Mouse (Mus musculus): ENCODE results near the gene Bsnd. TPM values are rescaled to one million over a fixed set of nuclear protein-coding genes. Genes with fewer than 3 reads are reported as not detected.

Bsnd gene
- total RNA-seq, 4 experiments from 2014 or later: 0.45 TPM; not detected in 3

DNA sequence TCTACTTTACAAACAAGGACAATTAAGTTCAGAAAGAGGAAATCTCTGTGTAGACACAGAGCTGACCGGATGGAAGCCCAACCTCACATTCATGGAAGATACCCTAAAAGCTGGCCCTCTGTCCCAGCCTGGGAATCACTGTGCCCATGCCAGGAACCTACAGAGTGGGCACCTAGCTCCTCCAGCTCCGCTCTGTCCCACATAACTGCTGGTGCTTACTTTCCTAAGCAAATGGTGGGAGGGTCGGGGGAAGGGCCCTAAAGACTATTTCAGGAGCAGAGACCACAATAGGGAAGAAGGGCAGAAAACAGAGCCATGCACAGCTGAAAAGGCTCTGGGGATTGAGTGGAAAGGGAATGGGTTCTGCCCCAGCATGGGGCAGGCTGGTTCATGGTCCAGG lies 11.5 kb downstream of the Bsnd start:
- DNase-seq: no peak

- DNase-seq: no peak
Observed at GRCm38 (mm10) chr4:106474241-106474640, 17.8 kb downstream of the Bsnd start.

- DNase-seq: peak; percentile 37
Observed at GRCm38 (mm10) chr4:106472335-106472734, 19.7 kb downstream of the Bsnd start.

DNA sequence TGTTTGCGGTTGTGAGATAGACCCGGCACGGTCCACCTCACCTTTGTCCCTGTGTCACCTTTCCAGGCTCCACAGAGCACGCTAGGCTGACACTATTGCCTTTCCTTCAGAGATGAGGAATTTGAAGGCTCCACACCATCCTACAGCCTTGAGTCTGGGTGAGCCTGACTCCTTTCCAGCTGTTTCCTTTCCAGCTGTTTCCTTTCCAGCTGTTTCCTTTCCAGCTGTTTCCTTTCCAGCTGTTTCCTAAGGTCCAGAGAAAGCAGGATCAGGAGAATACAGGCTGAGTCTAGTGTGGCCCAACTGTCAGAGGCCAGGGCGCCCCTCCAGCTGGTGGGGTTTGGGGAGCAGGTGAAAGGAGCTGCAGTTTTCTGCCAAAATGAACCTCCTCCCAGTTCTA lies 21.2 kb downstream of the Bsnd start:
- no peak for DNase-seq

GRCm38 (mm10) chr4:106467420-106468110 lies 24.5 kb downstream of the Bsnd start:
- DNase-seq: no peak

GRCm38 (mm10) chr4:106463174-106463801 lies 28.8 kb downstream of the Bsnd start:
- DNase-seq: no peak

DNA sequence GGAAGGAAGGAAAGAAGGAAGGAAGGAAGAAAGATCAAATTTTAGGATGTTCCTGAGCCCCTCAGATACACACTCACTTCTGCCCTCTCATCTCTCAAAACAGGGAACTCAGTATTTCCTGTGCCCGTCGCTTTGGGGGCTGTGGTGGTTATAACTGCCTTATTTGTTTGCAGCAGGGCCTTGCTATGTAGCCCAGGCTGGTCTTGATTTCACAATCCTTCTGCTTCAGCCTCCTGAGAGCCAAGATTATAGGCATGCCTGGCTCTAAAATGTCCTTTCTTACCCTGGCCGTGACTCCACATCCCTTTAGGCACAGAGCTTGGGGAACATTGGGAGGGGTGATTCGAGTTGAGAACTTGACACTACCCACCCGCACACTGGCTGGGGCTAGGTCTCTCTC lies 29.6 kb downstream of the Bsnd start:
- no peak for DNase-seq

GRCm38 (mm10) chr4:106462016-106462415 lies 30.1 kb downstream of the Bsnd start:
- DNase-seq: no peak

DNA sequence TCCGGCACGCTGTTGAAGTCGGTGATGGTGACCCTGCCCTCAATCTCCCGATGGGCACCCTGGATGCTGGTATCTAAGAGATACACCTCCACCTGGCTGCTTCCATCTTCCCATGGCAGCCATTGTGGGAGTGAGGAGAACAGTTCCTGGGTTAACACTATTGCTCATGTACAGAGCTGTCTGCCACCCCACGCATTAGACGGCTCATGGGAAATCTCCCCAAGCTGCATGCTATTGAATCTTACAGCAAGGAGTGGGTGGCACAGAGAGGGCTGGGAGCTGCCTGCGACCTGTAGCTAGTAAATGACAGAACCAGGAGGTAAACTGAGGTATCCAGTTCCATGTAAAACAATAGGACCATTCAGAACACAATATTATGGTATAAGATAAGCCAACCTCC lies 37.5 kb downstream of the Bsnd start:
- no peak for DNase-seq

DNA sequence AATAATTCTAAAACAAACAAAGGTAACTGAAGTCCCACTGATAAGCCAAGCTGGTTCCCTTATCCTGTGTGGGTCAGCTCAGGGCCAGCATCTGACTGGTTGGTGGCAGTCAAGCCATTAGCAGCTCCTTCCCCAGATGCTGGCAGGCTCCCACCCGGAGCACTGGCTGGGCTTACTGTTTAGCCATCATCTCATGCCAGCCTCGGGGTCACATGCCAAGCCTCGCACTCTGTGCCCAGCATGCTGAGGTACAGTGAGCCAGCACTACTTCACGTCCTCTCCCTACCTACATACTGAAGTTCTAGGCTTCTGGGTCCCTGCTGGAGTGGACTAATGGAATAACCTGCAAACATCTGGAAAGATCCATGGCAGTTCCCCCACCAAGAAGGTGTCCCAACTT lies 38.6 kb downstream of the Bsnd start:
- no peak for DNase-seq

DNA sequence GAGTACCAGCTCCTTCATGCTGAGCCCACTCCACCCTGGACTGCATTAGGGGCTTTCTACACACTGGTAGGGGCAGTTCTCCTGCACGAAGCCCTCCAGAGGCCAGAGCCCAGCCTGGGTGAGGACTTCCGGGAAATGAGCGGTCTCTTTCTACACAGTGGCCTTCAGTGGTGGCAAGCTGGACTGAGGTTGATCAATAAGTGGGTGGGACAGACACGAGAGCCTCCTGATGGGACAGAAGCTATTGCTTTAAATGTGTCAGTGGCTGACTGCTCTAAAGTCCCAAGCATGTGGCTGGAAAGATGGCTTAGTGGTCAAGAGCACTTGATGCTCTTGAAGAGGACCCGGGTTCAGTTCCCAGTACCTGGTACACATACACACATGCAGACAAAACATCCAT lies 39.0 kb downstream of the Bsnd start:
- DNase-seq: no peak

- no peak for DNase-seq
Observed at GRCm38 (mm10) chr4:106452401-106452800, 39.7 kb downstream of the Bsnd start.

DNA sequence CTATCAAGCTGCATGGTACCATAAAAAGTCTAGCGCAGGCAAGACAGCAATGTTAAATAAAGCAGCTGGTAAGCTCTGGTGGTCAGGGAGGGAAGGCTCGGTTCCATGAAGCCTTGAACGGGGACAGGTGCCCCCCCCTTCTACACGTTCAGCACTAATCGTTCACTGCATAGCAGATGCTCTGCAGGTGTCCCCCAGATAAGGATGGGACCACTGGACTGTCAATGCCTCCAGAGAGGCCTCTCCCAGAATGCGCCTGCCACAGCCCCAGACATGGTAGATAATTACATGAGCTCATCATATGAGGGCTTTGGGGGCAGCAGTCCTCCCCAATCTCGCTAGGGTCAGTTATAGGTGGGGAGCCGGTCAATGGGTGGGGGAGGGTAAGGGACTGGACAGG lies 42.8 kb downstream of the Bsnd start:
- DNase-seq: no peak

DNA sequence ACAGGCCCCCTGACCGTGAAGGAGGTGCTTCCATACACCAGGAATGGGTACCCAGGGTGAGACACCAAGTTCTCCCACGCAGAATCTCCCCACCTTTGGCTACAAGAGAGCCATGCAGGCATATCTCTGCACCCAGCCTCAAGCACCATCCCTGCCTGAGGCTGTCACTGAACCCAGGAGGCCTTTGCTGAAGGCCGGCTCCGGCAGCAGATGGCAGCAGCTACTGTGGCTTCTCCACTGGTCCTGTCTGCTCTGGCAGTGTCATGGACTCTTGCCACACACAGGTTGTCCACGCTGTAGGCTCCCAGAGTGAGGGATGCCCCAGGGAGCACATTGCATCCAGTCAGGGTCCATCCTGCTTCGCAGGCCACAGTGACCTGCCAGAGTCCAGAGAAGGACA lies 48.9 kb downstream of the Bsnd start:
- no peak for DNase-seq

DNA sequence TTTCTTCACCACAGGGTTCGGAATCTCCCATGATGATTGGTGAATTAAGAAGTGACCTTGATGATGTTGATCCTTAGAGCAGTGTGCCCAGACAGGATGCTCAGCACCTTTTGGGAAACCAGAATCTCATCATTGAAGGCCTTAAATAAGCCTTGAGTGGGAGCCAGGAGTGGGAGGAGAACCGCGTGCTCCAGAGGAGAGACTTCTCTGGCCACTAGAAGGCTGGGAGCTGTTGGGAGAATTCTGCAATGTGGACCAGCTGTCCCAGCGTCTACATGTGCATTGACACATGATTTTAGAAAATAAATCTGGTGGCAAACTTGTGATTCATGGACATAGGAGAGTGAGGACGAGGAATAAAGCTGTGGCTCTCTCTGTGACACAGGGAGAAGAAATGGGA lies 53.3 kb downstream of the Bsnd start:
- DNase-seq: no peak

DNA sequence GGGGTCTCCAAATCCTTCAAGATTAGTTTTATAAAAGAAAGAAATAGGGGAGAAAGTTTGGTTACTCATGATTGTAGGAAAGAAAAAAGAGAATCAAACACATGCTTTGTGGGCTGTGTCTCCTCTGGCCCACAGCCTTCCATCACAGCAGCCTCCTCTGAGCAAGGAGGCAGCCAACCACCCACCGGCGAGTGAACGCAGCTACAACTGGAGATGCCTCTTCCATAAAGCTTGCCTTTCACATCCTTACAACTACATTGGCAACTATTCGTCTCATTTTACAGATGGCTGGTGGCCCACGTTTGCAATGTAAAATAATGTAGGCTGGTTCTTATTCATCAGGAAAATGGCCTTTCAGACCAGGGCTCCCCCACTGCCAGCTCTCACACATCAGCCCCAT lies 54.9 kb downstream of the Bsnd start:
- no peak for DNase-seq

DNA sequence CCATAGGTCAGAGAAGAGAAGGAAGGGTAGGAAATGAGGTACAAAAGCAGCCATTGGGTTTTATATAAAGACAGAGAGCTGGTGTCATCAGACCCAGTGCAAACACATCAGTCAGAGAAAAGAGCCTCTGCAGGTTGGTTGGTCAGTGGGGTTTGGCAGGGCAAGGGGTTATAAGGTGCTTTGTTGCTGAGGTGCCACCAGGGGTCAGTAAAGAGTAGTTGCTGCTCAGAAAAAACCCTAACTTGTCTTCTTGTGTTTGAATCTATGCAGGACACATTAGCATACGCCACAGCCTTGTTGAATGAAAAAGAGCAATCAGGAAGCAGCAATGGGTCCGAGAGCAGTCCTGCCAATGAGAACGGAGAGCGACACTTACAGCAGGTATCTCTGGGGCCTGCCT lies 55.6 kb downstream of the Bsnd start:
- DNase-seq: no peak

GRCm38 (mm10) chr4:106435426-106435825 lies 56.7 kb downstream of the Bsnd start:
- DNase-seq: no peak

Other genes with a start within 250 kb of the Bsnd start
- 10 to 100 TPM; 37.1 to 55.0 (median 45.8) TPM for gene Usp24, start 176.1 kb downstream of the Bsnd start, total RNA-seq (2022)
- gene Pcsk9, start 28.0 kb downstream of the Bsnd start, total RNA-seq (2022): under 1 TPM in 1 of 4 experiments, not detected in 3; 0.17 TPM
- gene Dhcr24, start 68.8 kb upstream of the Bsnd start, total RNA-seq (2022): 100 to 1,000 TPM in 2 of 4 experiments, 10 to 100 TPM in 2; 77.6 to 360 (median 221) TPM
- gene Lexm, start 125.0 kb upstream of the Bsnd start, total RNA-seq (2022): not detected
- under 1 TPM in 1 of 4 experiments, not detected in 3; 0.10 TPM for gene Ttc22, start 130.1 kb upstream of the Bsnd start, total RNA-seq (2022)
- 1 to 10 TPM; 5.7 to 9.5 (median 8.5) TPM for gene Pars2, start 158.8 kb upstream of the Bsnd start, total RNA-seq (2022)
- gene Ttc4, start 186.7 kb upstream of the Bsnd start, total RNA-seq (2022): 10 to 100 TPM; 24.6 to 40.1 (median 29.1) TPM
- 1 to 10 TPM; 1.0 to 5.1 (median 3.2) TPM for gene Mroh7, start 238.6 kb upstream of the Bsnd start, total RNA-seq (2022)
- under 1 TPM in 1 of 4 experiments, not detected in 3; 0.17 TPM for gene Fam151a, start 241.6 kb upstream of the Bsnd start, total RNA-seq (2022)